Mouse (Mus musculus): Measurements from ENCODE around the gene Ppp1r14b. TPM values are rescaled to one million over a fixed set of nuclear protein-coding genes. Genes with fewer than 3 reads are reported as not detected.
"Not testable (repeated sequence)": the region's sequence is repeated elsewhere in the genome, so short reads cannot be mapped to it uniquely, and the experiment has no call there.

The Ppp1r14b gene
- polyA plus RNA-seq, 1 experiment: 151 TPM

GRCm38 (mm10) chr19:6987904-6988285, 13.1 kb downstream of the Ppp1r14b start:
- TF ChIP-seq POLR2A (IDR thresholded peaks at IDR 0.05; ENCODE audit: insufficient read depth, low read length): no peak
- TF ChIP-seq EP300 (IDR thresholded peaks at IDR 0.05; ENCODE audit: insufficient read depth, low read depth, low read length): no peak
- no peak for TF ChIP-seq CTCF (IDR thresholded peaks at IDR 0.05; ENCODE audit: low read depth, low read length)
- no peaks in the 10 kb centered on the region for H3K27me3 ChIP-seq (ENCODE audit: control insufficient read depth, insufficient read depth, low read length, poor library complexity, severe bottlenecking)
- H3K27ac ChIP-seq (ENCODE audit: insufficient read depth, low read length): no peak overlapping the region
- peak overlapping the region; percentile 91 for H3K9ac ChIP-seq (ENCODE audit: low read depth, poor library complexity, severe bottlenecking)
- peak overlapping the region; percentile 74 for H3K4me3 ChIP-seq (ENCODE audit: low read depth, low read length)
- H3K36me3 ChIP-seq (ENCODE audit: control insufficient read depth, insufficient read depth, low read length, poor library complexity, severe bottlenecking): 0 out of 2 replicates have a peak, but pooled peaks cover 3% of the 10 kb centered on the region
- H3K9me3 ChIP-seq (replicated peaks; ENCODE audit: control insufficient read depth, insufficient read depth, low read length, poor library complexity, severe bottlenecking): no peaks in the 10 kb centered on the region
- no peaks in the 10 kb centered on the region for H3K4me1 ChIP-seq (ENCODE audit: control insufficient read depth, insufficient read depth, low read length)

- TF ChIP-seq POLR2A (IDR thresholded peaks at IDR 0.05; ENCODE audit: insufficient read depth, low read length): no peak
- no peak for TF ChIP-seq CTCF (IDR thresholded peaks at IDR 0.05; ENCODE audit: low read depth, low read length)
- TF ChIP-seq EP300 (IDR thresholded peaks at IDR 0.05; ENCODE audit: insufficient read depth, low read depth, low read length): no peak
- Histone ChIP-seq H3K9ac (ENCODE audit: low read depth, poor library complexity, severe bottlenecking) (no peak overlapping the region), H3K36me3 (ENCODE audit: control insufficient read depth, insufficient read depth, low read length, poor library complexity, severe bottlenecking) (0 out of 2 replicates have a peak, but pooled peaks cover 3% of the 10 kb centered on the region), H3K4me3 (ENCODE audit: low read depth, low read length) (no peak overlapping the region), H3K9me3 (replicated peaks; ENCODE audit: control insufficient read depth, insufficient read depth, low read length, poor library complexity, severe bottlenecking) (no peaks in the 10 kb centered on the region), H3K27me3 (ENCODE audit: control insufficient read depth, insufficient read depth, low read length, poor library complexity, severe bottlenecking) (no peaks in the 10 kb centered on the region), H3K4me1 (ENCODE audit: control insufficient read depth, insufficient read depth, low read length) (no peaks in the 10 kb centered on the region), H3K27ac (ENCODE audit: insufficient read depth, low read length) (no peak overlapping the region)
Measured at GRCm38 (mm10) chr19:6989251-6989650, 14.5 kb downstream of the Ppp1r14b start.

- no peaks in the 10 kb centered on the region for H3K27me3 ChIP-seq (ENCODE audit: control insufficient read depth, insufficient read depth, low read length, poor library complexity, severe bottlenecking)
- no peaks in the 10 kb centered on the region for H3K4me1 ChIP-seq (ENCODE audit: control insufficient read depth, insufficient read depth, low read length)
- no peak overlapping the region for H3K9ac ChIP-seq (ENCODE audit: low read depth, poor library complexity, severe bottlenecking)
- H3K27ac ChIP-seq (ENCODE audit: insufficient read depth, low read length): no peak overlapping the region
- H3K36me3 ChIP-seq (ENCODE audit: control insufficient read depth, insufficient read depth, low read length, poor library complexity, severe bottlenecking): no peaks in the 10 kb centered on the region
- no peaks in the 10 kb centered on the region for H3K9me3 ChIP-seq (replicated peaks; ENCODE audit: control insufficient read depth, insufficient read depth, low read length, poor library complexity, severe bottlenecking)
- TF ChIP-seq POLR2A (IDR thresholded peaks at IDR 0.05; ENCODE audit: insufficient read depth, low read length): no peak
- TF ChIP-seq EP300 (IDR thresholded peaks at IDR 0.05; ENCODE audit: insufficient read depth, low read depth, low read length): no peak
- TF ChIP-seq CTCF (IDR thresholded peaks at IDR 0.05; ENCODE audit: low read depth, low read length): no peak
- H3K4me3 ChIP-seq (ENCODE audit: low read depth, low read length): no peak overlapping the region
Measured at GRCm38 (mm10) chr19:6990712-6991111, 15.9 kb downstream of the Ppp1r14b start.

GRCm38 (mm10) chr19:6991166-6991565, 16.4 kb downstream of the Ppp1r14b start:
- H3K9me3 ChIP-seq (replicated peaks; ENCODE audit: control insufficient read depth, insufficient read depth, low read length, poor library complexity, severe bottlenecking); H3K27me3 ChIP-seq (ENCODE audit: control insufficient read depth, insufficient read depth, low read length, poor library complexity, severe bottlenecking); H3K4me1 ChIP-seq (ENCODE audit: control insufficient read depth, insufficient read depth, low read length); H3K36me3 ChIP-seq (ENCODE audit: control insufficient read depth, insufficient read depth, low read length, poor library complexity, severe bottlenecking); H3K27ac ChIP-seq (ENCODE audit: insufficient read depth, low read length); H3K9ac ChIP-seq (ENCODE audit: low read depth, poor library complexity, severe bottlenecking); H3K4me3 ChIP-seq (ENCODE audit: low read depth, low read length): not testable (repeated sequence)

GRCm38 (mm10) chr19:6992011-6992858, 17.5 kb downstream of the Ppp1r14b start, which contains the start of gene Dnajc4:
Dnajc4 (minus strand) TSS chr19:6992572.
- Histone ChIP-seq H3K36me3 (ENCODE audit: control insufficient read depth, insufficient read depth, low read length, poor library complexity, severe bottlenecking) (no peaks in the 10 kb centered on the region), H3K4me1 (ENCODE audit: control insufficient read depth, insufficient read depth, low read length) (no peaks in the 10 kb centered on the region), H3K9me3 (replicated peaks; ENCODE audit: control insufficient read depth, insufficient read depth, low read length, poor library complexity, severe bottlenecking) (no peaks in the 10 kb centered on the region), H3K9ac (ENCODE audit: low read depth, poor library complexity, severe bottlenecking) (peak within 1 kb of the TSS; percentile 74), H3K4me3 (ENCODE audit: low read depth, low read length) (peak within 1 kb of the TSS; percentile 77), H3K27me3 (ENCODE audit: control insufficient read depth, insufficient read depth, low read length, poor library complexity, severe bottlenecking) (no peaks in the 10 kb centered on the region), H3K27ac (ENCODE audit: insufficient read depth, low read length) (peak within 1 kb of the TSS; percentile 75)
- TF ChIP-seq CTCF (IDR thresholded peaks at IDR 0.05; ENCODE audit: low read depth, low read length) (no peak), EP300 (IDR thresholded peaks at IDR 0.05; ENCODE audit: insufficient read depth, low read depth, low read length) (0 out of 2 replicates have a peak, but pooled peaks have one; percentile 27)

- Histone ChIP-seq H3K9ac (ENCODE audit: low read depth, poor library complexity, severe bottlenecking) (peak overlapping the region; percentile 34), H3K4me1 (ENCODE audit: control insufficient read depth, insufficient read depth, low read length) (no peaks in the 10 kb centered on the region), H3K27ac (ENCODE audit: insufficient read depth, low read length) (peak overlapping the region; percentile 75), H3K36me3 (ENCODE audit: control insufficient read depth, insufficient read depth, low read length, poor library complexity, severe bottlenecking) (no peaks in the 10 kb centered on the region), H3K9me3 (replicated peaks; ENCODE audit: control insufficient read depth, insufficient read depth, low read length, poor library complexity, severe bottlenecking) (no peaks in the 10 kb centered on the region), H3K27me3 (ENCODE audit: control insufficient read depth, insufficient read depth, low read length, poor library complexity, severe bottlenecking) (no peaks in the 10 kb centered on the region), H3K4me3 (ENCODE audit: low read depth, low read length) (peak overlapping the region; percentile 46)
- TF ChIP-seq POLR2A (IDR thresholded peaks at IDR 0.05; ENCODE audit: insufficient read depth, low read length): no peak
- no peak for TF ChIP-seq EP300 (IDR thresholded peaks at IDR 0.05; ENCODE audit: insufficient read depth, low read depth, low read length)
- TF ChIP-seq CTCF (IDR thresholded peaks at IDR 0.05; ENCODE audit: low read depth, low read length): no peak
Measured at GRCm38 (mm10) chr19:6993011-6993770, 18.4 kb downstream of the Ppp1r14b start.

All from ES-Bruce4 (cell line).